Mouse (Mus musculus): ENCODE results near the gene Fdxacb1.

Gene Fdxacb1

GRCm38 (mm10) chr9:50746214-50746677 is 21.8 kb upstream of the Fdxacb1 start, which contains the start of gene 2310030G06Rik:
Gene 2310030G06Rik, minus strand, starts transcription at chr9:50746536.
- no peak for DNase-seq (ENCODE audit: low spot score in 2 of 2)

- DNase-seq (ENCODE audit: low spot score in 2 of 2), result no peak
Measured at GRCm38 (mm10) chr9:50750706-50751105, 17.3 kb upstream of the Fdxacb1 start.

- no peak for DNase-seq (ENCODE audit: low spot score in 2 of 2)
Measured at GRCm38 (mm10) chr9:50751323-50751722, 16.7 kb upstream of the Fdxacb1 start, which contains the start of gene Cryab. Gene Cryab, plus strand, starts transcription at chr9:50751325.

GRCm38 (mm10) chr9:50752054-50752602 is 15.9 kb upstream of the Fdxacb1 start, which contains the start of gene Hspb2:
Gene Hspb2, minus strand, starts transcription at chr9:50752354.
- no peak for DNase-seq (ENCODE audit: low spot score in 2 of 2)

GRCm38 (mm10) chr9:50752784-50753615 is 15.0 kb upstream of the Fdxacb1 start:
- peak; percentile 82 for DNase-seq (ENCODE audit: low spot score in 2 of 2)

- DNase-seq (ENCODE audit: low spot score in 2 of 2), result no peak
Measured at GRCm38 (mm10) chr9:50753947-50754346, 14.1 kb upstream of the Fdxacb1 start.

GRCm38 (mm10) chr9:50756711-50757110 is 11.3 kb upstream of the Fdxacb1 start:
- no peak for DNase-seq (ENCODE audit: low spot score in 2 of 2)

- no peak for DNase-seq (ENCODE audit: low spot score in 2 of 2)
Measured at GRCm38 (mm10) chr9:50761520-50762243, 6.4 kb upstream of the Fdxacb1 start.

GRCm38 (mm10) chr9:50763331-50763730 is 4.7 kb upstream of the Fdxacb1 start:
- DNase-seq (ENCODE audit: low spot score in 2 of 2), result no peak

GRCm38 (mm10) chr9:50767531-50768106 is 417 bp upstream of the Fdxacb1 start:
- no peak for DNase-seq (ENCODE audit: low spot score in 2 of 2)

GRCm38 (mm10) chr9:50770011-50770410 is 2.0 kb downstream of the Fdxacb1 start:
- no peak for DNase-seq (ENCODE audit: low spot score in 2 of 2)

GRCm38 (mm10) chr9:50774026-50774462 is 6.0 kb downstream of the Fdxacb1 start:
- DNase-seq (ENCODE audit: low spot score in 2 of 2), result no peak

- DNase-seq (ENCODE audit: low spot score in 2 of 2), result peak; percentile 87 to 91
Measured at GRCm38 (mm10) chr9:50774991-50775612, 7.1 kb downstream of the Fdxacb1 start, which contains the start of the genes Alg9 and 1110032A03Rik. Gene Alg9, plus strand, starts transcription at chr9:50775019. Gene 1110032A03Rik, minus strand, starts transcription at chr9:50775520.

- DNase-seq (ENCODE audit: low spot score in 2 of 2), result no peak
Measured at GRCm38 (mm10) chr9:50775662-50776126, 7.7 kb downstream of the Fdxacb1 start.

GRCm38 (mm10) chr9:50776162-50776760 is 8.2 kb downstream of the Fdxacb1 start:
- no peak for DNase-seq (ENCODE audit: low spot score in 2 of 2)

- DNase-seq (ENCODE audit: low spot score in 2 of 2), result no peak
Measured at GRCm38 (mm10) chr9:50782155-50782554, 14.1 kb downstream of the Fdxacb1 start.

- no peak for DNase-seq (ENCODE audit: low spot score in 2 of 2)
Measured at GRCm38 (mm10) chr9:50795266-50795665, 27.2 kb downstream of the Fdxacb1 start.

GRCm38 (mm10) chr9:50796776-50797175 is 28.7 kb downstream of the Fdxacb1 start:
- DNase-seq (ENCODE audit: low spot score in 2 of 2), result no peak

GRCm38 (mm10) chr9:50797641-50798040 is 29.6 kb downstream of the Fdxacb1 start:
- DNase-seq (ENCODE audit: low spot score in 2 of 2), result no peak

- no peak for DNase-seq (ENCODE audit: low spot score in 2 of 2)
Measured at GRCm38 (mm10) chr9:50798368-50798767, 30.3 kb downstream of the Fdxacb1 start.

- no peak for DNase-seq (ENCODE audit: low spot score in 2 of 2)
Measured at GRCm38 (mm10) chr9:50800985-50801384, 32.9 kb downstream of the Fdxacb1 start.
